Mouse (Mus musculus) cerebellum, adult 8-10 months (tissue): ENCODE measurements around the gene Rab11a.
"Not testable (repeated sequence)": the region's sequence is repeated elsewhere in the genome, so short reads cannot be mapped to it uniquely, and the experiment has no call there.

Source experiments
- DNase-seq: peaks from one replicate; pipeline ENCODE4 v3.0.0; 2022

Rab11a gene

DNA sequence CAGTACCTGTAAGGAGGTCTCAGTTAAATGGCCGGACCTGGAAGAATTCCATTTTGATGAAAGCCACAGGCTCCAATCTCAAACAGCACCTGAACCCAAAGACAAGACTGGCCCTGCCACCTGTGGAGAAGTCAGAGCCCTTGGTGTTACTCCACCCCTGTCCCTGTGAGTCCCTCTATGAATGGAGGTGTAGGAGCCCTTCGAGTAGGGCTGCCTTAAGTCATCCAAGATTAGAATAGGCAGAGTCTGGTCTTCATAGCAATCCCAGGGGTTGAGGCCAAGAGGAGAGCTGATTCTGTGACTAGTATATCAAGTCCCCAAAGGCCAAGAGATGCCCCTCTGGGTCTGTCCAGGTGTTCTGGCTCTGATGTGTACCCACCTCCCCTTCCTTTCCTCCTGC lies 46.8 kb downstream of the Rab11a start:
- DNase-seq: no peak

- no peak for DNase-seq
Observed at GRCm38 (mm10) chr9:64688015-64688394, 49.6 kb downstream of the Rab11a start.

DNA sequence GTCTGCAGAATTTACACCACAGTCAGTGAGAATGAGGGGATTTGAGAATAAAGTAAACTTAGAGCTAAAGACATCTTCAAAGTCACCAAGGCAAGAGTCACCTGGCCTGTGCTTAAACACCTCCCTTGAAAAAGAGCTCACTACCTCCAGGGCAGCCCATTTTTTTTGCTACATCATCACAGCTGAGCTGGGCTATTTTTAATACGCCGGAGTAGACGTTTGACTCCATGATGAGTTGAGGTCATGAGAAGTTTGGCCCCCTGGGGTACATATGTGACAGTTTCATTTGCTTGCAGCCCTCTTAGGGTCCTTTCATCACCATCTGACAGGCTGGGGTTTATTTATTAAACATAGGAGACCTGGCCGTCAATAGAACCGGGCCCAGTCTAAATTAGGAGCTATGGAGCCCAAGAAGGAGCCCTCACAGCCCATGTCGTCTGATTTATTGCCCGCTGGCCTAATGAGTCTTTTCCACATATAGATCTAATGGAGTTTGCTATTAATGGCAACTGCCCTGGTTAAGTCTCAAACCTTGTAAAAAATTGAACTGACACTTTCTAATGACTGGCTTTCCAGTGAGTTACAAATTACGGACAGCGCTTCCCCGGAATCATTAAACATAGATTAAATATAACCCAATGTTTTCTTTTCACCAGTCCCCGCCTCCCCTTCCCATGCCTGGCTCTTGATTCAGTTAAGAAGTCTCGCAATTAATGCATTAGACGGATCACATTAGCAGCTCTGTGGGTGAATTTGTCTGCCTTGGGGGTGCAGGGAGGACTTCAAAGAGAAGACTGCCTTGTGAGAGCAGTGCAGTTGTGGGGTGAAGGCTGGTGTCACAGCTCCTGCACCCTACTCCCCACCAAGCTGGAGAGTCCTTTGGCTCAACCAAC lies 50.2 kb downstream of the Rab11a start:
- no peak for DNase-seq

GRCm38 (mm10) chr9:64671341-64672319 lies 65.9 kb downstream of the Rab11a start:
- not testable (repeated sequence) for DNase-seq

GRCm38 (mm10) chr9:64668001-64668400 lies 69.6 kb downstream of the Rab11a start:
- DNase-seq: no peak

- DNase-seq: no peak
Observed at GRCm38 (mm10) chr9:64667513-64667912, 70.0 kb downstream of the Rab11a start.

DNA sequence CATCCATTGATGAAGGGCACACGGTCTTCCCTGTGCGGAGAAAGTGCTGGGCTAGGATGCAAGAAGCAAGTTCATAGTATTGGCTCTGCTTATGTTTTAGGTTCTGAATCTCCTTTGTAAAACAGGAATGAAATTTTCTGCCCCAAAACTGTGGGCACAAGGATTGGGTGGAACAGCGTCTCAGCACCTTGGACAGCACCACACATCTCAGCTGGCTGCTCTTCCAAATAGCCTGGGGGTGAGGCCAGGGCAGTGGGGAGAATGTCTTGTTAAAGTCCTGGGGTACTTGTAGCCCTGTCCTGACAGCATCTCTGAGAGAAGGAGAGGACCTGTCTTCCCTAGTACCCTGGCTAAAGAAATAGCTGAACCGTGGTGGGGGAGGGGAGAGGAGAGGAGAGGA lies 71.0 kb downstream of the Rab11a start:
- DNase-seq: no peak
